Mouse (Mus musculus) ES-Bruce4 (cell line): ENCODE data around the gene Cryba4. TPM values are rescaled to one million over a fixed set of nuclear protein-coding genes. Genes with fewer than 3 reads are reported as not detected.

Experiments used
- H3K27ac ChIP-seq: 2 replicates; pipeline ENCODE4 v1.5.1; 2012; ENCODE audit warnings: low read length, inconsistent platforms; ENCODE audit not compliant: insufficient read depth
- H3K27me3 ChIP-seq: 2 replicates; pipeline ENCODE4 v1.6.1; 2012; ENCODE audit warnings: mild to moderate bottlenecking, low read length, inconsistent platforms; ENCODE audit not compliant: control insufficient read depth, poor library complexity, insufficient read depth, severe bottlenecking
- H3K36me3 ChIP-seq: 2 replicates; pipeline ENCODE4 v1.6.1; 2012; ENCODE audit warnings: inconsistent platforms, mild to moderate bottlenecking, low read length, moderate library complexity; ENCODE audit not compliant: control insufficient read depth, poor library complexity, insufficient read depth, severe bottlenecking
- H3K4me1 ChIP-seq: one replicate; pipeline ENCODE4 v1.8.1; 2011; ENCODE audit warnings: low read length; ENCODE audit not compliant: control insufficient read depth, insufficient read depth
- H3K4me3 ChIP-seq: 2 replicates; pipeline ENCODE4 v1.5.1; 2011; ENCODE audit warnings: low read depth, mild to moderate bottlenecking, low read length
- H3K9ac ChIP-seq: 2 replicates; pipeline ENCODE4 v1.6.1; 2012; ENCODE audit warnings: low read depth, mild to moderate bottlenecking, inconsistent platforms; ENCODE audit not compliant: poor library complexity, severe bottlenecking
- H3K9me3 ChIP-seq: replicated peaks from 2 replicates; pipeline ENCODE4 v1.6.1; 2012; ENCODE audit warnings: mild to moderate bottlenecking, low read length, inconsistent platforms; ENCODE audit not compliant: control insufficient read depth, poor library complexity, insufficient read depth, severe bottlenecking
- CTCF ChIP-seq: IDR thresholded peaks from one replicate; pipeline ENCODE4 v1.8.1; 2011; ENCODE audit warnings: low read depth, low read length
- EP300 ChIP-seq: IDR thresholded peaks from 2 replicates; pipeline ENCODE4 v1.6.1; 2011; ENCODE audit warnings: low read depth, low read length; ENCODE audit not compliant: insufficient read depth
- POLR2A ChIP-seq: IDR thresholded peaks from one replicate; pipeline ENCODE4 v1.8.1; 2011; ENCODE audit warnings: low read length; ENCODE audit not compliant: insufficient read depth
- polyA plus RNA-seq: library from polyadenylated mRNA; stranded (reverse); fragments of >200 nt; gene quantifications from 2 replicates; pipeline ENCODE4 v1.2.4, GENCODE M21; 2011; ENCODE audit warnings: low read depth; ENCODE audit not compliant: missing spikeins, insufficient read depth, insufficient read length

The Cryba4 gene
- polyA plus RNA-seq, 1 experiment = not detected

- Histone ChIP-seq H3K36me3 (no peaks in the 10 kb centered on the region), H3K27ac (no peak overlapping the region), H3K4me3 (peak overlapping the region; percentile 20; the same call in 1 of the 2 replicates), H3K27me3 (no peaks in the 10 kb centered on the region), H3K9ac (no peak overlapping the region), H3K9me3 (no peaks in the 10 kb centered on the region), H3K4me1 (peaks cover 3% of the 10 kb centered on the region)
- TF ChIP-seq POLR2A (no peak), CTCF (no peak)
These were observed 13.2 kb upstream of the Cryba4 start for GRCm38 (mm10) chr5:112265515-112265914.

GRCm38 (mm10) chr5:112265110-112265509 lies 12.8 kb upstream of the Cryba4 start:
- no peak overlapping the region for H3K27ac ChIP-seq

GRCm38 (mm10) chr5:112264099-112264498 lies 11.8 kb upstream of the Cryba4 start:
- H3K9ac ChIP-seq = no peak overlapping the region
- no peak overlapping the region for H3K27ac ChIP-seq
- TF ChIP-seq POLR2A = no peak
- H3K9me3 ChIP-seq = no peaks in the 10 kb centered on the region
- no peak overlapping the region for H3K4me3 ChIP-seq
- peaks cover 3% of the 10 kb centered on the region for H3K4me1 ChIP-seq
- H3K27me3 ChIP-seq = no peaks in the 10 kb centered on the region
- no peaks in the 10 kb centered on the region for H3K36me3 ChIP-seq

More at GRCm38 (mm10) chr5:112265110-112265509, 12.8 kb upstream of the Cryba4 start:
- TF ChIP-seq POLR2A = no peak
- TF ChIP-seq CTCF = no peak
- no peak for TF ChIP-seq EP300
- no peak overlapping the region for H3K4me3 ChIP-seq
- no peaks in the 10 kb centered on the region for H3K36me3 ChIP-seq
- H3K9ac ChIP-seq = no peak overlapping the region
- H3K27me3 ChIP-seq = no peaks in the 10 kb centered on the region
- no peaks in the 10 kb centered on the region for H3K9me3 ChIP-seq
- H3K4me1 ChIP-seq = peaks cover 3% of the 10 kb centered on the region

GRCm38 (mm10) chr5:112260818-112261217 lies 8.5 kb upstream of the Cryba4 start:
- Histone ChIP-seq H3K4me3 (no peak overlapping the region), H3K27ac (no peak overlapping the region), H3K4me1 (peaks cover 3% of the 10 kb centered on the region), H3K27me3 (no peaks in the 10 kb centered on the region), H3K9me3 (no peaks in the 10 kb centered on the region), H3K9ac (no peak overlapping the region), H3K36me3 (no peaks in the 10 kb centered on the region)
- no peak for TF ChIP-seq EP300

- Histone ChIP-seq H3K36me3 (no peaks in the 10 kb centered on the region), H3K4me1 (peaks cover under 1% of the 10 kb centered on the region), H3K4me3 (no peak overlapping the region), H3K27me3 (no peaks in the 10 kb centered on the region), H3K27ac (no peak overlapping the region), H3K9me3 (no peaks in the 10 kb centered on the region), H3K9ac (no peak overlapping the region)
- TF ChIP-seq POLR2A (no peak), EP300 (no peak), CTCF (no peak)
These were observed 7.7 kb upstream of the Cryba4 start for GRCm38 (mm10) chr5:112259862-112260650.

GRCm38 (mm10) chr5:112257896-112258295 lies 5.6 kb upstream of the Cryba4 start:
- H3K27ac ChIP-seq = no peak overlapping the region
- H3K36me3 ChIP-seq = no peaks in the 10 kb centered on the region
- no peaks in the 10 kb centered on the region for H3K4me1 ChIP-seq
- H3K9ac ChIP-seq = no peak overlapping the region
- no peaks in the 10 kb centered on the region for H3K9me3 ChIP-seq
- TF ChIP-seq CTCF (no peak), POLR2A (no peak), EP300 (no peak)
- H3K27me3 ChIP-seq = no peaks in the 10 kb centered on the region
- H3K4me3 ChIP-seq = no peak overlapping the region
